Mouse (Mus musculus) olfactory bulb, adult 2 months (tissue): ENCODE results near the gene Rnf167.

ENCODE experiments used
- CTCF ChIP-seq: fragments of 200-500 bp; IDR thresholded peaks from 2 replicates; pipeline ENCODE4 v1.5.1; 2012; ENCODE audit warnings: low read depth, mild to moderate bottlenecking, low read length, moderate library complexity; ENCODE audit not compliant: insufficient read depth
- POLR2A ChIP-seq: fragments of 200-500 bp; IDR thresholded peaks from 2 replicates; pipeline ENCODE4 v1.6.1; 2012; ENCODE audit warnings: mild to moderate bottlenecking, low read depth, low read length, moderate library complexity; ENCODE audit not compliant: insufficient read depth

DNA sequence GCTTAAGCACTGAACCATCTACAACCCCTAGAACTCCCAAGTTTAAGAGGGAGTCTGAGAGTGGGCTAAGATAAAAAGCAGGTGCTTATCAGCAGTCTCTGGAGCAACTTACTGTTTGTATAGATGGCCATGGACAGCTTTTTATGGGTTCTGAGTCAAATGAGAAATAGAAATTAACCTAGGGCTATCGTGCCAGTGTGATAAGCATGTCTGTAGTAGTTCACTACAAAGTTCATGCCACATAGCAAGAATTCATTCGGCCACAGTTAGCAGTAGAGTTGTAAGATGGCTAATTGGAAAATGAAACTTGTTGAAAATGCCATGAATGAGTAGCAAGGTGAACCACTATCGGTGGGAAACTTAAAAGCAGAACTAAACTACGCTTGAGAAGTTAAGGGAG lies 1.5 kb downstream of the Rnf167 start:
- TF ChIP-seq CTCF = no peak
- TF ChIP-seq POLR2A = no peak
